Mouse (Mus musculus): Measurements from ENCODE around the gene 2900026A02Rik. TPM values are rescaled to one million over a fixed set of nuclear protein-coding genes. Genes with fewer than 3 reads are reported as not detected.

Gene 2900026A02Rik
- total and polyA plus RNA-seq, 3 experiments = not detected

DNA sequence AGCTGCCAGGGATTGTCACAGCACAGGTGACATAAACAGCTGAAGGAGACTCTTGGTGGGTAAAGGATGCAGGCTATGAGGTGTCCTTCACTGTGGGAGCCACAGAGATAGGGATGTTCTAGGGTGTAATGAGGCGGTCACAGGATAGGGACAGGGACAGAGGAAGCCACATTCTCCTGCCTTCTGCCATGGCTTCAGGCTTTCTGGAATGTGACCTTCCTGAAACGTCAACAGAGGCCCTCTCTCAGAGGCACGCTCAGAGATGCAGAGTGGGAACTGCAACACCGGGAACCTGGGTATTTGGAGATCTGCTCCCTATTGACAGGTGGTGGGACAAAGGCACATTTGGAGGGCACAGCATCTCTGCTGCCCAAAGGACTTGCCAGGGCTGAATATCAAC, 134.0 kb downstream of the 2900026A02Rik start:
- Histone ChIP-seq H3K9ac (ENCODE audit: control insufficient read depth, low read depth, low read length, poor library complexity, severe bottlenecking) (no peak overlapping the region), H3K9me3 (replicated peaks; ENCODE audit: insufficient read depth, low read length) (no peaks in the 10 kb centered on the region), H3K27me3 (ENCODE audit: control insufficient read depth in 1 of 2, insufficient read depth in 2 of 2, low read length in 2 of 2) (no peaks in the 10 kb centered on the region), H3K27ac (ENCODE audit: control insufficient read depth, low read depth, low read length) (no peak overlapping the region), H3K79me2 (ENCODE audit: control insufficient read depth, insufficient read depth, low read length, poor library complexity) (no peaks in the 10 kb centered on the region), H3K4me3 (ENCODE audit: control insufficient read depth in 1 of 2, insufficient read depth in 1 of 2, low read depth in 2 of 2, low read length in 2 of 2) (no peak overlapping the region), H3K4me1 (ENCODE audit: control insufficient read depth in 1 of 2, insufficient read depth in 2 of 2, low read length in 2 of 2) (no peaks in the 10 kb centered on the region), H3K36me3 (ENCODE audit: control insufficient read depth in 1 of 2, insufficient read depth in 2 of 2, low read length in 2 of 2) (no peaks in the 10 kb centered on the region)
- no peak for TF ChIP-seq NELFE (IDR thresholded peaks at IDR 0.05; ENCODE audit: low read depth, low read length)
- no peak for TF ChIP-seq ZMIZ1 (IDR thresholded peaks at IDR 0.05; ENCODE audit: low read depth, low read length)
- no peak for TF ChIP-seq RCOR1 (IDR thresholded peaks at IDR 0.05; ENCODE audit: low read depth, low read length)
- no peak for DNase-seq (ENCODE audit: low read depth, low spot score)

DNA sequence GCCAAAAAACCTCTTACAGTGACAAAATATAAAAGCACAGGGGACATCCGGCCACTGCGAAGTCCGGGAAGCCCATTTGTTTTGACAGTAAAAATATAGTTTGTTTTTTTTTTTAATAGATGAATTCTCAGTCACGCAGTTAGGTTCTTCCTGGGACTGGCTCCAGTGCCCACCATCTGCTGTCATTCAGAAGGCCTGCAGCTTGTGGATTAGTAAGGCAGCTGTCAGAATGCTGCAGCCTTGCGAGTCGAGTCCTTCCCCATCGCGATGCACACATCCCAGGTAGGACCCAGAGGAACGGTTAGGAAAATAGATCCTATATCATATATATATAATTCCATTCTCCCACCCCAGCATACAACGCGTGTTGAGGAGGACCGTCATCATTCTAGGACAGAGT, 134.6 kb downstream of the 2900026A02Rik start:
- H3K4me3 ChIP-seq (ENCODE audit: control insufficient read depth in 1 of 2, insufficient read depth in 1 of 2, low read depth in 2 of 2, low read length in 2 of 2) = no peak overlapping the region
- no peaks in the 10 kb centered on the region for H3K9me3 ChIP-seq (replicated peaks; ENCODE audit: insufficient read depth, low read length)
- no peak for DNase-seq (ENCODE audit: low read depth, low spot score)
- no peak overlapping the region for H3K27ac ChIP-seq (ENCODE audit: control insufficient read depth, low read depth, low read length)
- H3K9ac ChIP-seq (ENCODE audit: control insufficient read depth, low read depth, low read length, poor library complexity, severe bottlenecking) = no peak overlapping the region
- H3K36me3 ChIP-seq (ENCODE audit: control insufficient read depth in 1 of 2, insufficient read depth in 2 of 2, low read length in 2 of 2) = no peaks in the 10 kb centered on the region
- no peaks in the 10 kb centered on the region for H3K79me2 ChIP-seq (ENCODE audit: control insufficient read depth, insufficient read depth, low read length, poor library complexity)
- H3K4me1 ChIP-seq (ENCODE audit: control insufficient read depth in 1 of 2, insufficient read depth in 2 of 2, low read length in 2 of 2) = no peaks in the 10 kb centered on the region
- H3K27me3 ChIP-seq (ENCODE audit: control insufficient read depth in 1 of 2, insufficient read depth in 2 of 2, low read length in 2 of 2) = no peaks in the 10 kb centered on the region
- TF ChIP-seq GABPA (IDR thresholded peaks at IDR 0.05; ENCODE audit: low read depth, low read length) = no peak
- TF ChIP-seq CHD2 (IDR thresholded peaks at IDR 0.05; ENCODE audit: low read length) = no peak
- TF ChIP-seq MYB (IDR thresholded peaks at IDR 0.05; ENCODE audit: low read depth, low read length) = no peak
- TF ChIP-seq ELF1 (IDR thresholded peaks at IDR 0.05; ENCODE audit: low read depth, low read length) = no peak
- no peak for TF ChIP-seq CTCF (IDR thresholded peaks at IDR 0.05 in 2 of 3, conservative IDR thresholded peaks at IDR 0.05 in 1 of 3; ENCODE audit: control insufficient read depth in 1 of 3, insufficient read depth in 1 of 3, low read depth in 2 of 3, low read length in 3 of 3, poor library complexity in 1 of 3, severe bottlenecking in 1 of 3)
- TF ChIP-seq MAZ (IDR thresholded peaks at IDR 0.05; ENCODE audit: low read depth, low read length) = no peak
- TF ChIP-seq HCFC1 (IDR thresholded peaks at IDR 0.05; ENCODE audit: low read depth, low read length) = no peak
- TF ChIP-seq POLR2AphosphoS2 (IDR thresholded peaks at IDR 0.05; ENCODE audit: low read length) = no peak
- TF ChIP-seq POLR2A (IDR thresholded peaks at IDR 0.05; ENCODE audit: control insufficient read depth in 1 of 2, insufficient read depth in 1 of 2, low read depth in 1 of 2, low read length in 2 of 2, poor library complexity in 1 of 2) = no peak
- no peak for TF ChIP-seq USF2 (IDR thresholded peaks at IDR 0.05; ENCODE audit: borderline replicate concordance in 1 of 2, insufficient read depth in 1 of 2, low read depth in 1 of 2, low read length in 2 of 2)
- no peak for TF ChIP-seq ZKSCAN1 (IDR thresholded peaks at IDR 0.05; ENCODE audit: low read depth, low read length)
- TF ChIP-seq USF1 (IDR thresholded peaks at IDR 0.05; ENCODE audit: low read depth, low read length) = no peak
- no peak for TF ChIP-seq E2F4 (IDR thresholded peaks at IDR 0.05; ENCODE audit: borderline replicate concordance, low read depth, low read length)
- TF ChIP-seq SIN3A (IDR thresholded peaks at IDR 0.05; ENCODE audit: low read length) = no peak
